Mouse (Mus musculus) bone marrow macrophage, adult 2 months (primary cell): ENCODE measurements around the gene Ppp1r8.

Source experiments
- CTCF ChIP-seq: IDR thresholded peaks from 2 replicates; pipeline ENCODE4 v1.5.1; 2012; ENCODE audit warnings: low read depth, mild to moderate bottlenecking, low read length, moderate library complexity
- POLR2A ChIP-seq: IDR thresholded peaks from 2 replicates; pipeline ENCODE4 v1.6.1; 2012; ENCODE audit warnings: mild to moderate bottlenecking, low read depth, low read length, borderline replicate concordance

DNA sequence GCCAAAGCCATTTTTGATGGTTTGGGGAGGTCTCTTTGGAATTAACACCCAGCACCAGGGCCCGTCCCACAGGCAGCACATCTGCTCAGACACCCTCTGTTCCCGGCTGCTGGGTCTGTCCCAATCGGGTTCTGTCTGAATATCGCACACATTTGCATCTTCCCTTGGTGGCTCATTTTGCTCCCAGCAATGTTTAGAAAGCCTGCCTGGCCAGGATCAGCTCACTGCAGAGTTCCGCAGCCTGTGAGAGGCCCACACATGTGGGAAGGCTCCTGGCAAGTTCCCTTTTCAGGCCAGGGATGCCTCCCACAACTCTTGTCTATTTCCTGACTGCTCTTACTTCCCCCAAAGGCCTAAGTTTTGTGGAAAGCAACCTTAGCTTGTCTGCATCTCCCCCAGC, 33.3 kb downstream of the Ppp1r8 start:
- TF ChIP-seq CTCF: no peak
- TF ChIP-seq POLR2A: no peak
